Mouse (Mus musculus) lung, adult 2 months (tissue): ENCODE data around the gene Usp8.

Source experiments
- CTCF ChIP-seq: fragments of 200-500 bp; IDR thresholded peaks from 2 replicates; pipeline ENCODE4 v1.5.1; 2011; ENCODE audit warnings: mild to moderate bottlenecking, low read length, control low read depth; ENCODE audit not compliant: insufficient read depth
- POLR2A ChIP-seq: fragments of 200-500 bp; IDR thresholded peaks from 2 replicates; pipeline ENCODE4 v1.6.1; 2011; ENCODE audit warnings: low read depth, mild to moderate bottlenecking, control low read depth, low read length, borderline replicate concordance; ENCODE audit errors: extremely low read depth

DNA sequence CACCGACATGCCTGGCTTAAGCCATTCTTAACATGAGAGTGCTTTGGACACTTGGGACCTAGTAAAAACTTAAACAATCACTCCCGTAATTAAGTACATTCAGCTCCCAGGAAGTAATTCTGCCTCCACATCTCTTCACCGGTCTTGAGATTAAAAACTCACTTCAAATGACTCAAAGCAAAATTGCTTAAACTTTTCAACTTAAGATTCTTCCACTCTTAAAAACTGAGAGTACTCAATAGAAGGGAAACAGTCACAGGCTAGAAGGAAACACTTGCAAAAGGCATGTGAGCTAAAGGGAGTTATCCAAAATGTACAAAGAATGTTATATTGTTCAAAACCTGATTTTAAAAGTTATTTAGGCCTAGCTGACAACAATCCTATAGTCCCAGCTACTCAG, 15.8 kb upstream of the Usp8 start:
- TF ChIP-seq POLR2A (no peak), CTCF (no peak)
